Mouse (Mus musculus) E14TG2a.4 (cell line): Measurements from ENCODE around the gene Lhb.
"Not testable (repeated sequence)": the region's sequence is repeated elsewhere in the genome, so short reads cannot be mapped to it uniquely, and the experiment has no call there.

Experiments
- H3K27me3 ChIP-seq: 2 replicates; pipeline ENCODE4 v1.6.1; 2014; ENCODE audit warnings: low read length, control low read depth; ENCODE audit not compliant: insufficient read depth
- H3K36me3 ChIP-seq: 2 replicates; pipeline ENCODE4 v1.6.1; 2014; ENCODE audit warnings: low read length, control low read depth; ENCODE audit not compliant: insufficient read depth
- H3K4me1 ChIP-seq: replicated peaks from 2 replicates; pipeline ENCODE4 v1.6.1; 2014; ENCODE audit warnings: low read depth, low read length, control low read depth
- H3K4me3 ChIP-seq: replicated peaks from 2 replicates; pipeline ENCODE4 v1.5.1; 2014; ENCODE audit warnings: mild to moderate bottlenecking, low read length
- H3K9me3 ChIP-seq: 2 replicates; pipeline ENCODE4 v1.6.1; 2014; ENCODE audit warnings: low read length, control low read depth
- CTCF ChIP-seq: conservative IDR thresholded peaks from 2 replicates; pipeline ENCODE4 v1.5.1; 2014; ENCODE audit warnings: low read length
- NANOG ChIP-seq: IDR thresholded peaks from 2 replicates; pipeline ENCODE4 v1.6.1; 2014; ENCODE audit warnings: borderline replicate concordance, low read length, mixed read lengths
- POU5F1 ChIP-seq: IDR thresholded peaks from 2 replicates; pipeline ENCODE4 v1.6.1; 2014; ENCODE audit warnings: low read length, borderline replicate concordance

Gene Lhb

DNA sequence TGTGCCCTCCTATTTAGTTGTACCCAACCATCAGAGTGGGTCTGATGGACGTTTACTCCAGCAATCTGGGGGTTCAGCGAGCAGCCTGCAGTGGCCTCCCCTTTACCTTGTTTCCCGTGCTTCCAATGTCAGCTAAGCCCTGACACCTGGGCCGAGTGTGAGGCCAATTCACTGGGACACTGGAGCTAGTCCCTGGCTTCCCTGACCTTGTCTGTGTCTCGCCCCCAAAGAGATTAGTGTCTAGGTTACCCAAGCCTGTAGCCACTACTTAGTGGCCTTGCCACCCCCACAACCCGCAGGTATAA is at the start of gene Lhb:
Gene Lhb (plus strand): TSS at position 206 of the 305 bp plus-strand sequence.
- Histone ChIP-seq H3K36me3 (peaks cover 52% of the 10 kb centered on the region), H3K4me1 (peaks cover 99% of the 10 kb centered on the region), H3K27me3 (peaks cover 25% of the 10 kb centered on the region), H3K4me3 (peak within 1 kb of the TSS; percentile 67), H3K9me3 (no peaks in the 10 kb centered on the region)
- TF ChIP-seq NANOG = no peak
- no peak for TF ChIP-seq POU5F1
- TF ChIP-seq CTCF = no peak

DNA sequence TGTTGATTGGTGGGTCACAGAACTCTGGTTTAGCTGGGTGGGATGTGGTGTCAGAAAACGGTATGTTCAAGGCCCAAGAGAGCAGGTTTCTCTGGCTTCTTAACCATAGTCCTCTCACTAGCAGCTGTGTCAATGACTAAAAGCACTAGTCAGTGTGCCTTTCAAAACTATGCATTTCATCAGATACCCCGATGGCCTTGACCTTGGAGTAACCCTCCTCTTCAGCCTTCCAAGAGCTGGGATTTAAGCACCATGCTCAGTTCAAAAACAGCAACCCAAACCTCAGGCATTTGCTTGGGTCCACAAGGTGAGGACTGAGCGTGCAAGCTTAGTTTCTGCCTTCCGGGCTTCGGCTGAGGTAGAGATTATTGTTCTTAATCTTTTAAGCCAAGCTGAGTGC is 48.2 kb upstream of the Lhb start:
- H3K27me3 ChIP-seq = peaks cover 17% of the 10 kb centered on the region
- H3K9me3 ChIP-seq = no peaks in the 10 kb centered on the region
- no peak overlapping the region for H3K4me3 ChIP-seq
- peaks cover 61% of the 10 kb centered on the region for H3K36me3 ChIP-seq
- H3K4me1 ChIP-seq = peaks cover 84% of the 10 kb centered on the region
- TF ChIP-seq CTCF (no peak), POU5F1 (no peak), NANOG (no peak)

DNA sequence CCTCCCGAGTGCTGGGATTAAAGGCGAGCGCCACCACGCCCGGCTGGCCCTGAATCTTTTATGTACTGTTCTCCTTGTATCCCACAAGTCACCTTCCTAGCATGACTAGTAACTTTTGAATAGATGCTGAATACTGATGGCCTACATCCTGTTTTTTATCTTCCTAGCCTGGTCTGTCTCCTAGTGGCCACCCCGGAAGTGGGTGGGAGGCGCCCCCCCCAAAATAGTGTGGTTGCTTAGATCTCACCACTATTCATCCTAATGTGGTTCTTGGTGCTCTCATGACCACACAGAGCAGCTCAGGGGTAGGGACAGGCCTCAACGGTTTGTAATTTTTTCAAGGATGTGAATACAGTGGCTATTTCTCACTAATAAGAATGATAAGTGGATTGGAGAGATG is 46.0 kb upstream of the Lhb start:
- no peak overlapping the region for H3K4me3 ChIP-seq
- H3K27me3 ChIP-seq = peaks cover 5% of the 10 kb centered on the region
- peaks cover 79% of the 10 kb centered on the region for H3K36me3 ChIP-seq
- H3K4me1 ChIP-seq = peaks cover 83% of the 10 kb centered on the region
- no peaks in the 10 kb centered on the region for H3K9me3 ChIP-seq
- no peak for TF ChIP-seq NANOG
- no peak for TF ChIP-seq CTCF
- TF ChIP-seq POU5F1 = no peak

DNA sequence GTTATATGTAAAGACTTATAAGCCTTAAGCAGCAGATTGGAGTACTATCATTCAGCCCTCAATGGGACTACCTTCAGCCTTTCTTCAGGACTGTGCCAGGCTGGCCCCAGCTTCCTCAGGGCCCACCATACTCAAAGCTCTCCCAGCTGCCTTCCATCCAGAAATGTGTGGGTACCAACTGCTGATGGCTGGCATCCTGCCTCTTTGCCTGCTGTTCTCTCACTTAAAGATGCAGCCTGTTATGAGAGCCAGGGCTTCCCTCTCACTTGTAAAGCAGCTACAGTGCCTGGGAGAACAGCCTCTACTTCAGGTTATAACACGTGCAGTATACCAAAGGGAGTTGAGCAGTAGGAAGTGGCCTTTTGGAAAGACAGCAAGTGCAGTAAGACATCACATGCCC is 44.6 kb upstream of the Lhb start:
- no peak for TF ChIP-seq NANOG
- TF ChIP-seq CTCF = no peak
- TF ChIP-seq POU5F1 = no peak
- Histone ChIP-seq H3K4me3 (no peak overlapping the region), H3K27me3 (no peaks in the 10 kb centered on the region), H3K9me3 (no peaks in the 10 kb centered on the region), H3K4me1 (peaks cover 83% of the 10 kb centered on the region), H3K36me3 (peaks cover 93% of the 10 kb centered on the region)

DNA sequence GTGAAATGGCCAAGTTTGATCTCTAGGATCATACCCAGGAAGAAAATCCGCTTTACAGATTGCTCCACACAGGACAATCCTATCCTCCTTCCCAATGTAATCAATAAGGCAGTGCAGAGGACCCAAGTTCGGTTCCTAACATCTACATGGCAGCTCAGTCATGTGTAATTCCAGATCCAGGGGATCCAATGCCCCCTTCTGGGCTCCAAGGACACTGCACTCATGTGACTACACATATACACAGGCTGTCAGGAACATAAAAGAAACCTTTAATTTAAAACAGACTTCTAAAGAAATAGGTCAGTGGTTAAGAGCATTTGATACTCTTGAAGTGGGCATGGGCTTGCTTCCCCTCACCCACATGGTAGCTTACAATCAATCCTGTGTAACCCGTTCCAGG is 34.5 kb upstream of the Lhb start:
- peaks cover 98% of the 10 kb centered on the region for H3K36me3 ChIP-seq
- no peaks in the 10 kb centered on the region for H3K9me3 ChIP-seq
- H3K27me3 ChIP-seq = no peaks in the 10 kb centered on the region
- H3K4me1 ChIP-seq = peaks cover 56% of the 10 kb centered on the region
- TF ChIP-seq POU5F1 (no peak), CTCF (no peak), NANOG (no peak)
- H3K4me3 ChIP-seq = no peak overlapping the region

DNA sequence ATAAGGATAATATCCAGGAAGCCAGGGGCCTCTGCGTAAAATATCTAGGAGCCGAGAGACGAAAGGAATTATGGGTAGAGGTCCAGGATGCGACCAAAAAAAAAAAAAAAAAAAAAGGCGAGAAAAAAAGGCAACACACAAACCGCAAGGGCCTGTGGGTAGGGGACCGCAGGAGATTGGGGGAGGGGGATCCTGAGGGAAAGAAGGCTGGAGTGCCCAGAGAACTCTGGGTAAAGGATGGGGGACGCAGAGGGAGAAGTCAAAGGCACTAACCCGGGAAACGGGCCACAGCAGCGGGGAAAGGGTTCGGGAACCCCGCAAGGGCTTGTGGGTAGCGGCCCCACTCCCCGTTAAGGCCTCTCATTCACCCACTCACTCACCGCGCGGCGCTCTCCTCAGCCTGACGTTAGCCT is 25.5 kb upstream of the Lhb start:
- TF ChIP-seq NANOG (no peak), CTCF (no peak), POU5F1 (no peak)
- peak overlapping the region; percentile 89 for H3K4me3 ChIP-seq
- H3K9me3 ChIP-seq = no peaks in the 10 kb centered on the region
- peaks cover 44% of the 10 kb centered on the region for H3K4me1 ChIP-seq
- no peaks in the 10 kb centered on the region for H3K27me3 ChIP-seq
- peaks cover 44% of the 10 kb centered on the region for H3K36me3 ChIP-seq

DNA sequence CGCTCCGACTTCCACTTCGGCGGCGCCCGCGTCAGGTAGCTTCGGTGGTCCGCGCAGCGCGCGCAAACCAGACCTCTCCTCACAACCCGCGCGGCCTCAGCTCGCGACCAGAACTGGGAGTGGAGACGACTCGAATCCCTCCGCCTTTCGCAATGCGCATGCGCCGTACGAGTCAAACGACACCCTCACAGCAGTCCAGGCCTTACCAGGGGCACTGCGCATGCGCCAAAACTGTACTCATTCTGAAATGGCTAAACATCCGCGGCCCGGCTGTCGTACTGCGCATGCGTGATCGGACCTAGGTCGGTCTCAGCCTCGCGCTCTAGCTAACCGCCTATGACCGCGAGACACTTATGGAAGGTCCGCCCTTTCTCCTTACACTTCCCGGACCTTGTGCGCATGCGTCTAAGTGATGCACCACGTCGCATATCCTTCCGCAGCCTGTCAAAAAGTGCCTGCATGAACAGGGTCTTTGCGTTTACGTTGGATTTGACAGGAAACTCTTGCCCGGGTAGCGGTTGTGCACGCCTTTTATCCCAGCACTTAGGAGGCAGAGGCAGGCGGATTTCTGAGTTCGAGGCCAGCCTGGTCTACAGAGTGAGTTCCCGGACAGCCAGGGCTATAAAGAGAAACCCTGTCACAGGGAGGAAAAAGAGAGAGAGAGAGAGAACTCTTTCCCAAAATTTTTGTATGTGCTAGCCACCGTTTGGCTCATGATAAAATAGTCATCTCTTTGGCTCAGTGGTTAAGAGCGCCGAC is 24.9 kb upstream of the Lhb start, which contains the start of gene Snrnp70:
Gene Snrnp70 (minus strand): TSS at position 165 of the 759 bp plus-strand sequence.
- Histone ChIP-seq H3K4me3 (peak within 1 kb of the TSS; percentile 89), H3K4me1 (peaks cover 42% of the 10 kb centered on the region), H3K36me3 (peaks cover 38% of the 10 kb centered on the region), H3K9me3 (no peaks in the 10 kb centered on the region), H3K27me3 (no peaks in the 10 kb centered on the region)
- TF ChIP-seq CTCF (no peak), NANOG (no peak), POU5F1 (no peak)

DNA sequence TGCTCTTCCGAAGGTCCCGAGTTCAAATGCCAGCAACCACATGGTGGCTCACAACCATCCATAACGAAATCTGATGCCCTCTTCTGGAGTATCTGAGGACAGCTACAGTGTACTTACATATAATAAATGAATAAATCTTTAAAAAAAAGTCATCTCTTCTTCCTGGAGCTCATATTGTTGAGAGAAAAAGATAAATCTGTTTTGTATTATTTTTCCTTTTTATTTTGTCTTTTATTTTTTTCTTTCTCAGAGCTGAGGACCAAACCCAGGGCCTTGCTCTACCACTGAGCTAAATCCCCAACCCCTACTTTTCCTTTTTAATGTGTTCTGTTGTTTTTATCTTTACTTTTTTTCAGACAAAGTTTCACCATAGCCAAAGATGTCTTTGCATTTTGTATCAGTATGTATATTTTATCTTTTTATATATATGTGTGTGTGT is 24.3 kb upstream of the Lhb start:
- Histone ChIP-seq H3K36me3 (peaks cover 34% of the 10 kb centered on the region), H3K4me3 (peak overlapping the region; percentile 76), H3K4me1 (peaks cover 44% of the 10 kb centered on the region)
- H3K9me3 ChIP-seq, H3K27me3 ChIP-seq: not testable (repeated sequence)

DNA sequence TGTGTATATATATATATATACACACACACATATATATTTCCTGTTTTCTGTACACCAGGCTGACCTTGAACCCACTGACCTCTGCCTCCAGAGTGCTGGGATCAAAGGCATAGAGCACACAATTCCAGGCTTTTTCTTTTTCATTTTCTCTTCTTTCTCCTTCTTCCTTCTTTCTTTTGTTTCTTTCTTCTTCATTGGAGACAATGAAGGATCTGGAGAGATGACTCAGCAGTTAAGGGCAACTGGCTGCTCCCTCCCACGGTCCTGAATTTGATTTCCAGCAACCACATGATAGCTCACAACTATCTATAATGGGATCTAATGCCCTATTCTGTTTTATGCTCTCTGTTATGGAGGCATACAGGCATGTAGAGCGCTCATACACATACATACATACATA is 23.8 kb upstream of the Lhb start:
- no peaks in the 10 kb centered on the region for H3K9me3 ChIP-seq
- peaks cover 30% of the 10 kb centered on the region for H3K36me3 ChIP-seq
- H3K27me3 ChIP-seq = no peaks in the 10 kb centered on the region
- TF ChIP-seq POU5F1 (no peak), CTCF (no peak), NANOG (no peak)
- H3K4me1 ChIP-seq = peaks cover 45% of the 10 kb centered on the region
- no peak overlapping the region for H3K4me3 ChIP-seq
